Mouse (Mus musculus) left cerebral cortex, adult 11 months (tissue): ENCODE measurements around the gene Panx1.

Source experiments
- DNase-seq: peaks from one replicate; pipeline ENCODE4 v3.0.0; 2022; ENCODE audit warnings: low spot score

Gene Panx1

DNA sequence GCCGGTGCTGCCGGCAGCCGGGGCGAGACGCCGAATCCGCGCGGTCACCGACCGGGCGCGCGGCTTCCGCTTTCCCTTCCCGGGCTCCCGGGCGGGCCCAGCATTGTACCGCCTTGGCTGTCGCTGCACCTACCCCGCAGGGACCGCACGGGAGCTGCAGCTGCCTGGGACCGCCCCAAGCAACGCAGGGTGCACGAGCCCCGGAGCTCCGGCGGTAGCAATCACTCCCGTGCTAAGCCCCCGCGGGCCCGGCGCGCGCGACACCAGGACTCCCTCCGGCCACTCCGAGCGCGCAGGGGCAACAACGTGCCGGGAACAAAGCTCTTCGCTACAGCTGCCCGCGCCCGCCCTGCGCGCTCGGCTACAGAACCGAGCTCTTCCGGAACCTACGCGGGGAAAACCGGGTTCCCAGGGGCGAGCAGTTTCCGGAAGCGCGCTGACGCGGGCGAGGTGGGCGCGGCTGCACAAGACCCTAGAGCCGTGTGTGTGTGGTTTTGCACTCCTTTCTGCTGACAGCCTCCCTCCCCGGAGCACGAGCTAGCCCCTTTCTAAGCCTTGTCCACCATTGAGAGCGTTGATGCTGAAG, at the start of gene Panx1:
TSS of gene Panx1 (minus strand) at position 395 of the 586 bp plus-strand sequence.
- DNase-seq = no peak

DNA sequence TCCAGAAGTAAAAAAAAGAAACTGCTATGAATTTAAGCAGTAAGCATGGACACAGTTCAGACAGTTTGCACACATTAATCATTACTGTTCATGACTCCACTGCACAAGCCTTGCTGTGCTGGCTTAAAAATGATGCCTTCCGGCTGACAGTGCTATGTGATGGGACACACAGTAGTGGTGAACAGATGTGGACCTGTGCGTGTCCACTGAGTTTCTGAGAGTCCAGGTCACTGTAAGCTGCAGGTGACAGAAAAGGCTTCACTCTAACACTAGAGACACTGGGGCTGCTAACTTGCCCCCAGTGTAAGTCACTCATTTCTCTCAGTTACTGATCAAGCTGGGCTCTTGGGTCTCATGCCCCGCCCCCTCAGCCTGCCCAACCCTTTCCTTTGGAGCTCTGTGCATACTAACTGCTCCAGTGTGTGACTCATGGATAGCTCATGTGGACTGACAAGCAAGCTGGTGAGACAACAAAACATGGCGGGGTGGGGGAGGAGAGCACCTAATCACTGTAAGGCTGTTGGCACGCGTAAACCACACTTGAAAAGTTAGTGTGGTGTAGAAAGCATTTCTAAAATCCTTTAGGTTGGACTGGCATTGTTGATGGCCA, 23.5 kb upstream of the Panx1 start:
- DNase-seq = no peak

DNA sequence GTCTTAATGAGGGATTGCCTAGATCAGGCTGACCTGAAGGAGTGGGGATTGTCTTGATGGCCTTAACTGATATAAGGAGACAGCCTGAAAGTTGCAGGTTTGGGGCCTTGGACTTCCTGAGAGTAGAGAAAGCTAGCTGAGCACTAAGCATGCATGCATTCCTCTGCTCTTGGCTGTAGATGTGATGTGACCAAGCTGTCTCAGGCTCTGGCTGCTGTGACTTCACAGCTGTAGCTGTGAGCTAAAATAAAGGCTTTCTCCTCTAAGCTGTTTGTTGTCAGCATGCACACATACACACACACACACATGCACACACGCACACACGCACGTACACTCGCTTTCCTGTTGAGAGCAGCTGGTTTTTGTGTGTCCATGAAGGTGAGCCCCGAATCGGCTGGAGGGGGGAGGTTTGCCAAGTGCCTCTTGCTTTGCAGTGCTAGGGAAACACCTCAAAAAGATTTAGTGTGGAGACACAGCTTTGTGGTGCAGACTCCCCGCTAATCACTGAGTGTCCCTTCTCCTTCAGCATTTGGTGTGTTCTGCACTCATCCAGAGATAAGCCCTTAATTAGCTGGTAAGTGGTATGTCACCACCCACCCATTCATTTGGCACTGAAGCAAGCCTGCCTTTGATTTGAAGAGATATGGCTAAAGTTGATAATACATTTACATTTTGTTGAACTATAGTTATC, 22.9 kb upstream of the Panx1 start:
- DNase-seq = no peak

DNA sequence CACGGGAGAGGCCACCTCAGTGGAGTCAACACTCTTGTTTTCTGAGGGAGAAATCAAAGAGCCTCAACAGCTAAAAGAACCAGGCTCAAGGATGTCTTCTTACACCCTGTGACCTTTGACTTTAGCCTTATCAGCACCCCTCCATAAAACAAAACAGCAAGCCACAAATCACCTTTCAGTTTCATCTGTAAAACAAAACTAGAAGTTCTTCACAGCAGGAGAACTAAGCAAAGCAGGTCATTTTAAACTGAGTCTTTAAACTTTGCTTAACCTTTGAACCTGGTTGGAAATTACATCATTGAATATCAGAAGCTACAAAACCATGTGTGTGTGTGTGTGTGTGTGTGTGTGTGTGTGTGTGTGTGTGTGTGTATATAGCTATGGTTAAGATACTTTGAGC, 18.9 kb upstream of the Panx1 start:
- DNase-seq = no peak

DNA sequence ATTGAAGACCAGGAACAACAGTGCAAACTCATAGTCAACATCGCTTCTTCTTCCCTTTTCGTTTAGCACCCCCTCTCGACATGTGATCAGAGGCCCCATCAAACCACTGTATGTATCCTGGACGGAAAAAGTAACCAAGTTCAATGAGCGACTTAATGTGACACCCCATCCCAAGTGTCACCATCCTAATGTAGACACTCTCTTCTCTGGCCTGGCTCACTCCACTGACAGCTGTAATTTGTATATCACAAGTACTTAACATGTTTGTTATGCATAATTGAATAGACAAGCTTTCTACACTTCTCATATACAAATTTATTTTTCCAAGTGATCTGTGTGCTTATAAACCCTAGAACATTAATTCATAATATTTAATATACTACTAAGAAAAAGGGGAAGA, 15.6 kb upstream of the Panx1 start:
- DNase-seq = no peak

DNA sequence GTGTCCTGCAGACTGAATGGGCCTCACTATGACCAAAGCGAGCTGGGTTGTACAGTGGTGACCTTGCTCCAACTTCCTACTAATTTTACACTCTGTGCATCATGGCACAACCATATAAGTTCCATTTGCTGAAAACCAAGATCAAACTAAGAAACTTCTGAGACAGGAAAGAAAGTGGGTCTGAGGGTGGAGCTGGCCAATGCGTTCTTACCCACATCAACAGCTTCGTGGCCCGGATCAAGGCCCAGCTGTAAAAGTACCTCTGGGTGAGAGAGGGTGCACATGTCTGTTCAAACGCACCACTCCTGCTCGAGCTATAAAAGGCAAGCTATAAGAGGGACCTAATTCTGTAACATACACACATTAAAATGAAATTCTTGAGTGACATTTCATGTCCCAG, 14.7 kb upstream of the Panx1 start:
- no peak for DNase-seq

DNA sequence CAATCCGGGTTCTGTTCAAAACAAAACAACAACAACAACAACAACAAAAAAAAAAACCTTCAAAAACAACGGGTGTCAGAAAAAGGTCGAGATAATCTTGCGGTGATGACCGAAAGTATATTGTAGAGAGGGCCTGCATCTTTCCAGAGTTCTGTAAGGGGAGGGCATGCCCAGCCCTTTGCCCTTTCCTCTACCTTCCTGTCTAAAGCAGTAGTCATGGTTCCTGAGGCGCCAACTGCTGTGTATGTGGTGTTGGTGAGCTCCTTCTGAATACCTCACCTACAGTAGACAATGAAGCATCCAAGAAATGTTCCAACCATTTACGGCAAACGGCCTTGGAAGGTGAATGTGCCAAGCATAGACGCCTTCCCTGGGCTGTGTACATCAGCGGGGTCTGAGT, 462 bp upstream of the Panx1 start:
- DNase-seq = no peak

DNA sequence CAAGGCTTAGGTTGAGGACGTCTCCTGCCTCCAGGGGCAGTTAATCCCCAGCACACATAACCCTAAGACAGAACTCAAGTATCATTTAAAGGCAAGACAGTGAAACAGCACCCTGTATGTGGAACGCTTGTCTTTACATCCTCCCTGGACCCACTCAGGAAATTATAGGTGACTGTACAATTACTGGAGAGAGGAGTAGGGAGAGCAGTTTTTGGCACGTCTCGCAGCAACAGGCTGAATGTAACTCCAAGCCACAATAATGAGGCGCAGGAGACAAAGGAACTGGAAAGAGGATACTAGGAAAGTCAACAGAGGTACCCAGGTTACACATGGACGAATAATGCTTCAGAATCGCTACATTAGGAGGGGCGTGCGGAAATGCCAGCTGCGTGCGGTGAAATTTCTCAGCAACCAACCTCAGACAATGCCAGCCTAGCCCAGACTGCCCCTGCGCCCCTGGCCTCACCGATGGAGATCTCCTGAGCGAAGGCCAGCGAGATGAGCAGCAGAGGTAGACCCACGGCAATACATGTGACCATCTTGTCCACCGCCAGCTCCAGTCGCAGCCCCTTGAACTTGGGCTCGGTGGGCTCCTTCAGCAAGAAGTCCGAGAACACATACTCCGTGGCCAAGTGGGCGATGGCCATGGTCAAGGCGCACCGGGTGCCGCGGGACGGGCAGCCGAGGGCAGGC, 741 bp downstream of the Panx1 start:
- no peak for DNase-seq

DNA sequence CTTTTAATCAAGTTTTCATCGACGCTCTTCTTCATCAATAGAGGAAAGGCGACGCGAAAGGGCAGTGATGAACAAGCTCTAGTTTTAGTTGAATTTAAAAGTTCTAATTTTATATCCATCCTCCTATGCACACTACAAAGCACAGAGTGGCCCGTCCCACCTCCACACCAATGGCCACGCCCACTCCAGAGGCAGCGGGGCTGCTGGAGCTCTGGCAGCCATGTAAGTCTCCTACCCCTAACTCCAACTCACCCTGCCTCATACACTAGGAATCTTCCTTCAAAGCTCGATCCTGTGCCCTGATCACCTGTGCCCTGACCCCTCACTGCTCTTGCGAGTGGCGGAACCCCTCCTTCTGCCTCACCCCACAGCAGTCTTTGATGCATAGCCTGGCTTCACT, 3.7 kb downstream of the Panx1 start:
- DNase-seq = no peak

DNA sequence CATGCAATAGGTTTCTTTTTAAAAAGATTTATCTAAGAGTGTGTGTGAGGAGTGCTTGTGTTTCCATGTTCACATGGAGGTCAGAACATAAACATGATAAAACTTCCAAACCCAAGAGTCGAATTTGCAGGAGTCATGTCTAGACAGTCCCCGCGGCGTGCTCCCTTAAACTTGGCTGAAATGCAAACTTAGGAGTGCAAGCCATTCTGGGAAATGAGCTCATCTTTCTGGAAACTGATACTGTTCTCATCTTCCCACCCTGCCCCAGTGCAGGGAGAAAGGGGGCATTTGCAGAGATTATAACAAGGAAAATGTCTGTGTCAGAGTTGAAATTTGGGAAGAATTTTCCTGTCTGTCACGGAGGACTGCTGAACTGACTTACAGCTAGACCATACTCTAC, 5.4 kb downstream of the Panx1 start:
- no peak for DNase-seq

DNA sequence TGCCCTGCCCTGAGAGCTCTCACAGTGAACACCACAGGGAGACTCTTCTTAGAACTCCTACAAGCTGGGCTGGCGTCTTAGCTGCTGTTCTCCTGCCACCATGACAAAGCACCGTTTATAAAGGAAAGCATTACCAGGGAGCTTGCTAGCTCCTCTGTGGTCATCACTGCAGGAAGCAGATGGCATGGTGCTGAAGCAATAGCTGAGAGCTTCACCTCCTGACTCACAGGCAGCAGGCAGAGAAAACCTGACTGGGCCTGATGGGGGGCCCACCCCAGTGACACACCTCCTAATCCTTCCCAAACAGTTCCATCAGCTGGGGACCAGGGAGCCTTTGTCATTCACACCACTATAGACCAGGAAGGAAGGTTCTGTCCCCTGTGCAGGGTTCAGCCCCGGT, 7.6 kb downstream of the Panx1 start:
- no peak for DNase-seq

DNA sequence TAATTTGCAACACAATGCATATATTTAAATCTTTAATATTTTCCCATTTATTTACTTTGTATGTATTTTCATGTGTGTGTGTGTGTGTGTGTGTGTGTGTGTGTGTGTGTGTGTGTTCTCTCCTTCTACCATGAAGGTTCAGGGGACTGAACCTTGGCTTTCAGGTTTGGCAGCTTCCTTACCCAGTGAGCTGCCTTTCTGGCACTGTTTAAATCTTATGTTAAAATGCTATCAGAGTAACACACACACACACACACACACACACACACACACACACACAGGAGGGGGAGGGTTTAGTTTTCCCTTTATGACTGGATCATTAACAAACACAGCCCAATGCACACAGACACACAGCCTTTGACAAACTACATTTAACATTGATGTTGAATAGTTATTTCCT, 8.0 kb downstream of the Panx1 start:
- DNase-seq = no peak

DNA sequence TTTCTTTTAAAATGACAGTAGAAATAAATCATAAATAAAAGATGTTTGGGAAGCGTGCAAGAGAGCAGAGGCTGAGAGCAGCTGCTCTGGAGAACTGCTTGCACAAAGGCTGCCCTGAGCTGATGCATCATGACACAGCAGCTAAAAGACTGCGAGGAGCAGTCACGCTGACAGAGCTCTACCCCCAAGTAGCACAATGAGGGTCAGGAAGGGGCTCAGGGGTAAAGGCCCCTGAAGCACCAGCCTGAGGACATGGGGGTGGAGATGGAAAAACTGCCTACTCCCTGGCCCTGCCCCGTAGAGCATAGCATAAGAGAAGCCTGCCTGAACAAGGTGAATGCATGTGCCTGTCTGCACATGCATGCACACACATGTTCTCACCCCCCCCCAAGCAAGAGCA, 8.5 kb downstream of the Panx1 start:
- no peak for DNase-seq

DNA sequence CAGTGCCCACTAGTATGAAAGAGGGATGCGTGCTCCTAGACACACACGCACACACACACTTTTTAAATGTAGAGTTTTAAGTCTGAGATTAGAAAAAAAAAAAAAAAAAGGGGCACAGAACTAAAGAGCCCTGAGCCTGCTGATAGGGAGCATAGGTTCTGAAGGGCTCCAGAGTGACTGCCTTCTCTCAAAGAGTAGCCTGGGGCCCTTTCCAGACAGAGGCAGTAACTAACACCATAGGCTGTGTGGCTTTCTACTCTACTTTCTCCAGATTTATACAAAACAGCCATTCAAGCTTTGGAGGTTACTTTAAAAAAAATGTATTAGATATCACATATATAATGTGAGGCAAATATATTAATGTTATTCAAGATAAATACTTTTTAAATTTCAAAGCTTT, 8.9 kb downstream of the Panx1 start:
- no peak for DNase-seq

DNA sequence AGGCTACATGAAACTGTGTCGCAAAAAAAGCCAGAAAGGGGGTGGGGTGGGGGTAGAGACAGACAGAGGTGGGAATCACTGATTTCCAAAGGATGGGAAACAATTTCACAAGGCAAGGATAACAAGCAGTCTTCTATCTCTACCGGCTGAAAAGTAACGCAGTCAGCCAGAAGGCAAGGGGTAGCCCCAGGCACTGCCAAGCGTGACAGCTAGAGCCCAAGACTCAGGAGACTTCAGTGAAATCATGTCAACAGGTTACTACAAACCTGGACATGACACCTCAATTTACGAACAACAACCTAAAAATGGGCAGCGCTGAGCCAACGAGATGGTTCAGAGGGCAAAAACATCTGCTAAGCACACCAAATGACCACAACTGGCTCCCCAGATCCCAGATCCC, 9.3 kb downstream of the Panx1 start:
- DNase-seq = no peak

DNA sequence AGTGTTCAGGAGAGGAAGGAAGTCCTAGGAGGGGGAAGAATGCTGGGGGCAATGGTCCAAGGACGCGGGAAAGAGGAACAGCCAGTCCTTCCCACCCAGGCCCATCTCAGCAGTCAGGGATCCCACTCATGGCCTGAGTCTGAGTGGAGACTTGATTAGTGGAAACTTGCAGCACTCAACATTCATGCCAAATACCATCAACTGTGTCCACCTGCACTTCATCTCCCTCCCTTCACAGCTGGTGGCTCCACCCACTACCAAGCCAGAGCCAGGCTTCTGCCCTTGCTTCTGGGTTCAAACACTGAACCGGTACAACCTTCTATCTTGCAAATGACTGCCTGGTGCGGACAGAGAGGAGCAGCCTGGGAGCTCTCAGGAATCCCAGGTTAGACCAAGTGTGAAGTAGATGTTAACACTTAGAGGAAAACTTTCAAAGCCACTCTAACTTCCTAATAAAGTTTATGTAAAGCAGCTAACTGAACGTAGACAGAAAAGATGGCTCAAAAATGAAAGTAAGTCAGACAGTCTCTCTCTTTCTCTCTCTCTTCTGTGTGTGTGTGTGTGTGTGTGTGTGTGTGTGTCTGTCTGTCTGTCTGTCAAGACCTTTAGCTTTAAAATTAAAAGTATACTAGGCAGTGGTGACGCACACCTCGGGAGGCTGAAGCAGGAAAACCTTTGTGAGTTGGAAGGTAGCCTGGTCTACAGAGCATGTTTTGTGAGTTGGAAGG, 10.6 kb downstream of the Panx1 start:
- DNase-seq = no peak

DNA sequence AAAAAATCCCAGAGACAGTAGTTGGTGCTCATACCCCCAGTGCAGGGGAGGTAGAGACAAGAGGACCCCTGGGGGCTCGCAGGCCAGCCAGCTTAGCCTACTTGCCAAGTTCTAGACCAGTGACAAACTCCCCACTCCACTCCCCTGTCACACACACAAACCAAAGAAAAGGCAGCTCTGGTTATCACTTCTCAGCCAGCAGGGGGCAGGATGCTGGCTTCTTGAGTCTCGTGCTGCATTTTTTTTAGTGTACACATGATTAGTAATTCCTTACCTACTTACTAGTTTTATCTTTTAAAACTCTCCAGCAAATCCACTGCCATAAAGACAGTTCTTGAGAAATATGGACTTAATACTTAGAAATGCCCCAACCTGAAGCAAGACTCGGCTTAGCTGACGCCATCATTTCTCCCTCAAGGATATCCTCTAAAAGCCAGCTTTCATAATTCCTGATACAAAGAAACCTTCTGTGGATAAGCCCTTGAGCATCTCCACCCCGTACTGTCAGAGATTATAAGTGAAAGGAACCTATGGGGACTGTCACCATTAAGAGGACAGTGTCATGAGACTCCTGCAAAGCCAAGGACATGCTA, 11.6 kb downstream of the Panx1 start:
- DNase-seq = no peak

DNA sequence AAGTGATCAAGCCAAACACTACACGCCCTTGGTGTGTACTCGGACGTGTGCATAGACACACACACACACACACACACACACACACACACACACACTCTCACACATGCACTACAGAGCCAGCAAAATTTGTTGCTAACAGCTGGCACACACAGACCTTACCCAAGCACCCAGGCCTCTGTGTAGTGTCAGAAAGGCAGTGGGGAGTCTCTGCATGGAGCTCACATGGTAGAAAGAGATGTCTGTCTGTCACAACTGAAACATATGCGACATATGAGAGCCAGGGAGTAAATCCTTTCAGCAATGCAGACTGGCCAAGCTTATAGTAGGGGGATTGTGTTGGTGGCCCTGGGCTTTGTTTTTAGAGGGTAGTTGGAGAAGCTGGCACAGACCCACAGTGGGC, 12.5 kb downstream of the Panx1 start:
- DNase-seq = no peak

DNA sequence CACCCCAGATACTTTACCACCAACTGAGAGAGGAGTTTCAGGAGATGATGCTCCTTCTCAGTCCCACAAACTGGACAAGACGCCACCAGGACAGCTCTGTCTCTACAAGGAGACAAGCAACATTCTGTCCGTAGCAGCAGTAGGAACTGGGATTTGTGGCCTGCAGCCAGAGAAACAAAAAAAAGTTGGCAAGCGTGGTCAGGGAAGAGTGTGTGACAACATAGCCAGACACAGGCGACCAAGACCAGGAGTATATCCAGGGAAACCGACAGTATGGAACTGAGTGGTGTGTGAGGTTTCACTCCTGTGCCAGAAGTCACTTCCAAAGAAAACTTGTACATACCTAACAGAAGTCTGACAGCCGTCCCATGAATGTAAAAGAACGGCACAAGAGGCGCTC, 14.5 kb downstream of the Panx1 start:
- no peak for DNase-seq

DNA sequence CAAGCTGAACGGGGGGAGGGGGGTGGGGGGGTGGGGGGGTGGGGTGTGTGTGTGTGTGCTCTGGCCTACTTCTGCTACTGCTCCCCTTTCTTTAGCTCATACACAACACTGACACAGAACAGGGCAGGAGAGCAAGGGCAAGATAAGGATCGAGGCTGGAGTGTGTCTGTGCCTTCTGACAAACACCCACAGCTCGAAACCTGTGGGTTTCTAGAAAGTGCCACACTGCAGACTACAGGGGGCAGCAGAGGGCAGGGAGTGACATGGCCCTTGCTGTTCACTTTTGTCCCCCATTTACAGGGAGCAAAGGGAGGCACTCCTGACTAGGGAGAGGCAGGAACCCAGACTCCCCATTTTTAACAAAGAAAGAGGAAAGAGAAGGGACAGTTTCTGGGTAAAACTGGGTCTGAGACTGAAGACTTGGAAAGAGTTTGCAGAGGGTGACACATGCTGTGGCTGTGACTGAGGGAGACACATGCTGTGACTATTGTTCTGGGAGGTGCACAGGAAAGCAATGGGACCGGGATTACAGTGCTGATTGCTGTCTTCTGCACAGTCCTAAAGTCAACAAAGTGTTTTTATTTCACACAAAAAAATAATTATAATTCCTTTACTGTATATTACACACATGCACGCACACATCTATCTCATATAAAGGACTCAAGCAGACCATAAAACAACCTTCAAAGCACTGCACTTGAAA, 16.1 kb downstream of the Panx1 start:
- no peak for DNase-seq

DNA sequence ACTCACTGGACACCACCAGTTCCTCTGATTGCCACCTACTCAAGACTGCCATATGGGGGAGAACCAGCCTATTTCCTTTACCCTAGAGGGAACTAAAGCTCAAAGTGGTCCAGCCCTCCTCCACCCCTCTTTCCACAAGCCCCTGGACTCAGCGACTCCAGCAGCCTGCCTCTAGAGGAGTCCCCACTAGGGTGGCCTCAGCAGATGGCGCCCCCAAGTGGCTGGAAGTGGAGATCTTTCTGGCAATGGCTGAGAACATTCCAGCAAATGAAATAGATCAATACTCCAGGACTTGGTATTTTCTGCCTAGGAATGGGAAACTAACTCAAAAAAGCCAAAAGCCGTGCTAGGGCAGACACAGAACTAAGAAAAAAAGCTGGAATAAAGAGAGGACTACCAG, 17.6 kb downstream of the Panx1 start:
- no peak for DNase-seq

DNA sequence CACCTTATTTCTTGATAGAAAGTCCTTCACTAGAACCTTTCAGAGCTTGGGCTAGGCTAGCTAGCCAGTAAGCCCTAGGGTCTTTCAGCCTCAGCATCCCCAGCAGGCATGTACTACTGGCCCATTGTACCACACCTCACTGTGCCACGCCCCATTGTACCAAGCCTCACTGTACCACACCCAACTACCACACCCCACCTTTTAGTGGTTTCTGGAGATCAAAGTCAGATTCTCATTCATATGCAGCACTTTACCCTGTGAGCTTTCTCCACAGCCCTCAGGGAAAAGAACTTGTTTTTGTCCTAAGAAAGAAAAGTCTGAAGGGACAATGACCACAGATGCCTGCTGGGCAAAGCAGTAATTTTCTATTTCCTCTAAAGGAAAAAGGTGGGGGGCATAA, 22.2 kb downstream of the Panx1 start:
- no peak for DNase-seq
